In genomic region chr11:114044373-114044772, GRCm38 (mm10) we compare ENCODE assay signal across 18 mouse cellular contexts. TPM values are rescaled to one million over a fixed set of nuclear protein-coding genes. Genes with fewer than 3 reads are reported as not detected.
"Had no signal": no experiment of that assay in that cellular context is flagged by ENCODE, and none has a peak within 500 bp of the region (broad histone marks: within the 10 kb centered on the region; RNA-seq: fewer than 3 reads in every experiment).

No protein-coding gene starts in this region.

- ATAC-seq: intestine, embryonic 16.5 days; midbrain, embryonic 15.5 days had no signal

- H3K36me3 ChIP-seq: liver, embryonic 13.5 days; midbrain, embryonic 12.5 days; midbrain, embryonic 15.5 days; neural tube, embryonic 15.5 days had no signal

- H3K4me2 ChIP-seq: liver, embryonic 13.5 days; midbrain, embryonic 12.5 days; midbrain, embryonic 15.5 days; neural tube, embryonic 15.5 days had no signal

- H3K9ac ChIP-seq: liver, embryonic 13.5 days; midbrain, embryonic 12.5 days; midbrain, embryonic 15.5 days; neural tube, embryonic 15.5 days had no signal

- H3K27ac ChIP-seq: layer of hippocampus, adult 2 months; left cerebral cortex, adult 2 months; liver, embryonic 13.5 days; midbrain, embryonic 12.5 days; midbrain, embryonic 15.5 days; neural tube, embryonic 15.5 days had no signal

- H3K27me3 ChIP-seq: liver, embryonic 13.5 days; midbrain, embryonic 15.5 days; neural tube, embryonic 15.5 days had no signal

- DNase-seq: kidney, adult 8-10 months; kidney, postnatal 25 days; layer of hippocampus, postnatal 36 days; liver, embryonic 13.5 days; lung, adult 2 months; lung, postnatal 14 days; lung, postnatal 4 days; thymus, adult 18-20 months; thymus, postnatal 36 days had no signal

- H3K9me3 ChIP-seq: liver, embryonic 13.5 days; midbrain, embryonic 12.5 days; midbrain, embryonic 15.5 days; neural tube, embryonic 15.5 days had no signal

- H3K4me3 ChIP-seq: layer of hippocampus, adult 2 months; left cerebral cortex, adult 2 months; liver, embryonic 13.5 days; midbrain, embryonic 12.5 days; midbrain, embryonic 15.5 days; myocyte; neural tube, embryonic 15.5 days had no signal

RNA-seq across cellular contexts. Expression of gene Sdk2, which starts 22.5 kb away (rescaled TPM):
- total RNA-seq: megakaryocyte progenitor cell, adult 5-6 weeks; megakaryocyte-erythroid progenitor cell, adult 5-6 weeks had no signal
